Mouse (Mus musculus) CH12.LX (cell line): ENCODE results near the gene Rpia. TPM values are rescaled to one million over a fixed set of nuclear protein-coding genes. Genes with fewer than 3 reads are reported as not detected.
A peak's percentile ranks its signal among the peaks of the same experiment; 100 is the strongest.

Experiments used
- DNase-seq: peaks from one replicate; pipeline ENCODE4 v3.0.0-alpha.2; 2013; ENCODE audit errors: extremely low read depth
- H3K27ac ChIP-seq: 2 replicates; pipeline ENCODE4 v1.5.1; 2012; ENCODE audit warnings: low read depth, mild to moderate bottlenecking, control low read depth, moderate library complexity; ENCODE audit not compliant: insufficient read depth
- H3K27me3 ChIP-seq: replicated peaks from 2 replicates; pipeline ENCODE3; 2012; ENCODE audit warnings: inconsistent platforms
- H3K36me3 ChIP-seq, 2 experiments: replicated peaks in 1 of 2; 2 replicates each; pipeline versions ENCODE3 to v1.6.1; 2012; ENCODE audit warnings: inconsistent platforms in 1 of 2, low read length in 1 of 2, mild to moderate bottlenecking in 1 of 2, mixed read lengths in 1 of 2, moderate library complexity in 1 of 2; ENCODE audit not compliant: control insufficient read depth in 1 of 2, insufficient read depth in 1 of 2
- H3K4me1 ChIP-seq, 2 experiments: 2 replicates each; pipeline ENCODE4 v1.6.1; 2012; ENCODE audit warnings: inconsistent platforms in 1 of 2, moderate library complexity in 1 of 2; ENCODE audit not compliant: insufficient read depth in 2 of 2, control insufficient read depth in 1 of 2
- H3K4me2 ChIP-seq: 2 replicates; pipeline ENCODE4 v1.6.1; 2012; ENCODE audit warnings: low read depth, mild to moderate bottlenecking, control low read depth; ENCODE audit not compliant: poor library complexity, insufficient read depth, severe bottlenecking
- H3K4me3 ChIP-seq, 3 experiments: fragments of 150-350 bp in 1 of 3; sonication (generic) in 1 of 3; replicated peaks in 1 of 3; 2 replicates each; pipeline versions ENCODE3 to v1.5.1; 2011 to 2012; ENCODE audit warnings: low read depth in 2 of 3, low read length in 2 of 3, mild to moderate bottlenecking in 2 of 3, moderate library complexity in 2 of 3, control low read depth in 1 of 3, improper control_type of control experiment in 1 of 3, inconsistent platforms in 1 of 3, mixed read lengths in 1 of 3; ENCODE audit not compliant: poor library complexity in 1 of 3
- H3K79me2 ChIP-seq: replicated peaks from 2 replicates; pipeline ENCODE4 v1.6.1; 2012; ENCODE audit warnings: mild to moderate bottlenecking, moderate library complexity; ENCODE audit not compliant: control insufficient read depth, poor library complexity, insufficient read depth, severe bottlenecking; ENCODE audit errors: extremely low read depth
- H3K9ac ChIP-seq: 2 replicates; pipeline ENCODE4 v1.6.1; 2012; ENCODE audit warnings: low read depth, mild to moderate bottlenecking, control low read depth, moderate library complexity; ENCODE audit not compliant: insufficient read depth
- H3K9me3 ChIP-seq: replicated peaks from 2 replicates; pipeline ENCODE3; 2012; ENCODE audit warnings: low read length, inconsistent platforms, mixed read lengths
- CHD1 ChIP-seq: IDR thresholded peaks from 2 replicates; pipeline ENCODE4 v1.6.1; 2012; ENCODE audit warnings: low read depth, low read length, improper control_type of control experiment, inconsistent platforms
- CHD2 ChIP-seq: IDR thresholded peaks from 2 replicates; pipeline ENCODE4 v1.6.1; 2011; ENCODE audit warnings: low read length, improper control_type of control experiment
- CTCF ChIP-seq, 2 experiments: IDR thresholded peaks in 1 of 2; conservative IDR thresholded peaks in 1 of 2; 2 replicates each; pipeline ENCODE4 v1.5.1; 2011 to 2012; ENCODE audit warnings: low read depth in 2 of 2, low read length in 2 of 2, improper control_type of control experiment in 1 of 2, inconsistent platforms in 1 of 2, mild to moderate bottlenecking in 1 of 2, moderate library complexity in 1 of 2
- E2F4 ChIP-seq: IDR thresholded peaks from 2 replicates; pipeline ENCODE4 v1.6.1; 2011; ENCODE audit warnings: low read depth, low read length, improper control_type of control experiment; ENCODE audit not compliant: insufficient replicate concordance
- ELF1 ChIP-seq: IDR thresholded peaks from 2 replicates; pipeline ENCODE4 v1.6.1; 2014; ENCODE audit warnings: low read depth, mild to moderate bottlenecking, inconsistent platforms, low read length, improper control_type of control experiment
- EP300 ChIP-seq: IDR thresholded peaks from 2 replicates; pipeline ENCODE4 v1.6.1; 2011; ENCODE audit warnings: low read length, improper control_type of control experiment
- HCFC1 ChIP-seq: IDR thresholded peaks from 2 replicates; pipeline ENCODE4 v1.6.1; 2012; ENCODE audit warnings: low read depth, mild to moderate bottlenecking, inconsistent platforms, low read length, improper control_type of control experiment
- IRF4 ChIP-seq: IDR thresholded peaks from 2 replicates; pipeline ENCODE4 v1.6.1; 2014; ENCODE audit warnings: low read depth, mild to moderate bottlenecking, inconsistent platforms, low read length, improper control_type of control experiment
- JUN ChIP-seq: IDR thresholded peaks from 2 replicates; pipeline ENCODE4 v1.6.1; 2011; ENCODE audit warnings: low read depth, mild to moderate bottlenecking, low read length, improper control_type of control experiment, moderate library complexity; ENCODE audit not compliant: insufficient read depth
- KAT2A ChIP-seq: IDR thresholded peaks from 2 replicates; pipeline ENCODE4 v1.6.1; 2012; ENCODE audit warnings: low read length, improper control_type of control experiment, inconsistent platforms; ENCODE audit not compliant: insufficient replicate concordance
- MAFK ChIP-seq: IDR thresholded peaks from 2 replicates; pipeline ENCODE4 v1.6.1; 2011; ENCODE audit warnings: low read length, improper control_type of control experiment; ENCODE audit not compliant: insufficient replicate concordance
- MAX ChIP-seq: IDR thresholded peaks from 2 replicates; pipeline ENCODE4 v1.6.1; 2011; ENCODE audit warnings: low read length, improper control_type of control experiment
- MXI1 ChIP-seq: IDR thresholded peaks from 2 replicates; pipeline ENCODE4 v1.6.1; 2011; ENCODE audit warnings: mild to moderate bottlenecking, low read depth, low read length, improper control_type of control experiment
- NELFE ChIP-seq: IDR thresholded peaks from 2 replicates; pipeline ENCODE4 v1.6.1; 2011; ENCODE audit warnings: low read depth, low read length, improper control_type of control experiment
- PAX5 ChIP-seq: IDR thresholded peaks from 2 replicates; pipeline ENCODE4 v1.6.1; 2012; ENCODE audit warnings: low read length, inconsistent platforms, mixed read lengths
- SIN3A ChIP-seq: IDR thresholded peaks from 2 replicates; pipeline ENCODE4 v1.6.1; 2012; ENCODE audit warnings: low read length, improper control_type of control experiment, inconsistent platforms
- SMC3 ChIP-seq: IDR thresholded peaks from 2 replicates; pipeline ENCODE4 v1.6.1; 2011; ENCODE audit warnings: low read depth, low read length, improper control_type of control experiment
- TBP ChIP-seq: conservative IDR thresholded peaks from 2 replicates; pipeline ENCODE4 v1.6.1; 2011; ENCODE audit warnings: low read depth, low read length, improper control_type of control experiment
- UBTF ChIP-seq: IDR thresholded peaks from 2 replicates; pipeline ENCODE4 v1.6.1; 2012; ENCODE audit warnings: low read depth, mild to moderate bottlenecking, inconsistent platforms, low read length, improper control_type of control experiment, moderate library complexity
- ZC3H11A ChIP-seq: IDR thresholded peaks from 2 replicates; pipeline ENCODE4 v1.6.1; 2012; ENCODE audit warnings: low read depth, mild to moderate bottlenecking, inconsistent platforms, low read length, improper control_type of control experiment
- ZKSCAN1 ChIP-seq: IDR thresholded peaks from 2 replicates; pipeline ENCODE4 v1.6.1; 2012; ENCODE audit warnings: low read depth, inconsistent platforms, low read length, improper control_type of control experiment, borderline replicate concordance
- dilution Hi-C: fragments of 300-500 bp; cut with MboI; formaldehyde crosslinking; loops from 2 replicates; pipeline ENCODE4 v1.14.3; 2020; ENCODE audit warnings: low sequenced_read_pairs; ENCODE audit not compliant: extremely low pct_unique_long_range_greater_than_20kb, extremely low pct_ligation_motif_present
- in situ Hi-C: fragments of 300-500 bp; cut with MboI; formaldehyde crosslinking; loops from 3 replicates; pipeline ENCODE4 v1.14.3; 2019; ENCODE audit warnings: low sequenced_read_pairs, low pct_ligation_motif_present, low pct_unique_long_range_greater_than_20kb, mixed read lengths
- polyA plus RNA-seq: library from polyadenylated mRNA; unstranded; fragments of >175 nt; gene quantifications from 2 replicates; pipeline ENCODE4 v1.2.1, GENCODE M21; 2012; ENCODE audit warnings: low read depth; ENCODE audit not compliant: insufficient read length
- total RNA-seq, 2 experiments: library from RNA; depleted of rRNA; stranded (reverse); fragments of 300-350 nt in 1 of 2; fragments of >200 nt in 1 of 2; gene quantifications; 2 replicates each; pipeline ENCODE4 v1.2.3; 2012 to 2014

The Rpia gene
- total and polyA plus RNA-seq, 3 experiments, result 55.7 to 65.1 (median 57.8) TPM

DNA sequence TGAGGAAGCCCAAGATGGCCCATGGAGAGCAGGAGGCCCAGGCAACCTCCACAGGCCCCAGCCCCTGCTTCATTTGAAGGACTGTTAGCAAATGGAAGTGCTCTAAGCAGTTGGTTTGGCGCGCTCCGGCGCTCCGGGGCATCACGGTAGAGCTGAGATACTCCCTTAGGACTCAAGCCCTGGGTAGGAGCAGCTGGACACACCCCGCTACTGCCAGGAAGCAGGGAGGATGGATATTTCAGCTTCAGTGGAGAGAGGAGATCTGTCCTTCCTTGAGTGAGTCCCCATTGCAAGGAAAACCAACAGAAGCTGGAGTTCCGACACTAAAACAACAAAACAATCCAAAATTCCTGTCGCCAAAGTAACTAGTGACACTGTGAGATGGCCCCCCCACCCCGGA, 37.2 kb downstream of the Rpia start:
- Histone ChIP-seq H3K4me1 (peaks cover 3 to 49% of the 10 kb centered on the region in 2 experiments; a peak in 3 of 4 replicates), H3K79me2 (peaks cover 5% of the 10 kb centered on the region; the same call in 1 of the 2 replicates), H3K36me3 (peaks cover 0 to 9% of the 10 kb centered on the region in 2 experiments), H3K9ac (no peak overlapping the region), H3K27ac (no peak overlapping the region), H3K4me3 (no peak overlapping the region), H3K27me3 (no peaks in the 10 kb centered on the region), H3K4me2 (no peak overlapping the region), H3K9me3 (peaks cover under 1% of the 10 kb centered on the region)
- TF ChIP-seq ZKSCAN1, result no peak
- no peak for TF ChIP-seq SIN3A
- no peak for TF ChIP-seq NELFE
- TF ChIP-seq IRF4, result no peak
- no peak for TF ChIP-seq JUN
- no peak for TF ChIP-seq CHD2
- TF ChIP-seq KAT2A, result no peak
- TF ChIP-seq ELF1, result no peak
- TF ChIP-seq TBP, result no peak
- no peak for TF ChIP-seq MAX
- TF ChIP-seq UBTF, result no peak
- no peak for TF ChIP-seq MXI1
- no peak for TF ChIP-seq E2F4
- TF ChIP-seq HCFC1, result no peak
- TF ChIP-seq CHD1, result no peak
- TF ChIP-seq EP300, result no peak
- no peak for TF ChIP-seq MAFK
- in situ Hi-C loops (loop anchor here (25.0 kb wide), 1 partner anchor 1868 kb away; no protein-coding TSS in a partner anchor), dilution Hi-C loops (no loop called here)
- DNase-seq, result no peak

DNA sequence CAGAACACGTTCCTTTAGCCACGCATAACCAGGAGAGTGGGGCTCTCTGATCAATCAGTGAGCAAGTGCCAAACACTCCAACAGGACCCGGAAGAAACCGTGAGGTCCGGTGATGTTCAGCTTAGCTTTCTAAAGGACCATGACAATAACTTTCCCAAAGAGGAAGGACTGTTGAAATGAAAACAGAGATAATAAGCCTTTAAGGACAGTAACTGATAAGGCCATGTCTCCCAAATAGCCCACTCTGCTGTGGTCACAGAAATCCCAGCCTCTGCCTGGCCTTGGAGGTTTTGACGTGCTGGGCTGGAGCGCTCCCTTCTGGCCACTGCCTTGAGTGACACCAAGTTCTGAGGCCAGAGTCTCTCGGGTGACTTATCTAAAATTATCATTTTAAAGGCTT, 39.7 kb downstream of the Rpia start:
- peaks cover 11 to 73% of the 10 kb centered on the region in 2 experiments; a peak in 3 of 4 replicates for H3K4me1 ChIP-seq
- H3K36me3 ChIP-seq, result peaks cover 0 to 9% of the 10 kb centered on the region in 2 experiments
- peak overlapping the region; percentile 79 for H3K9ac ChIP-seq
- no peak overlapping the region for H3K4me3 ChIP-seq
- no peak for TF ChIP-seq MAFK
- no peak for TF ChIP-seq JUN
- TF ChIP-seq SMC3, result peak; percentile 88
- no peak for TF ChIP-seq ZC3H11A
- peak; percentile 58 to 93 for TF ChIP-seq CTCF (conservative IDR thresholded peaks at IDR 0.05 in 1 of 2, IDR thresholded peaks at IDR 0.05 in 1 of 2; ENCODE audit: low read depth in 2 of 2, low read length in 2 of 2)
- TF ChIP-seq ELF1, result peak; percentile 71; the same call in 1 of the 2 replicates
- TF ChIP-seq NELFE, result no peak
- TF ChIP-seq PAX5, result no peak
- dilution Hi-C loops, result no loop called here
- peaks cover 5% of the 10 kb centered on the region; the same call in 1 of the 2 replicates for H3K79me2 ChIP-seq
- H3K27me3 ChIP-seq, result no peaks in the 10 kb centered on the region
- H3K9me3 ChIP-seq, result no peaks in the 10 kb centered on the region
- in situ Hi-C loops, result loop anchor here (25.0 kb wide), 1 partner anchor 1865 kb away; no protein-coding TSS in a partner anchor
- peak overlapping the region; percentile 31; the same call in 1 of the 2 replicates for H3K4me2 ChIP-seq
- DNase-seq, result peak; percentile 77
- peak overlapping the region; percentile 93 for H3K27ac ChIP-seq
